Mouse (Mus musculus) T-cell, adult 66 days (primary cell): ENCODE measurements around the gene Gpx4. TPM values are rescaled to one million over a fixed set of nuclear protein-coding genes. Genes with fewer than 3 reads are reported as not detected.

ENCODE experiments used
- total RNA-seq, 2 experiments: library from RNA; stranded (reverse); gene quantifications; 3 replicates in 1 of 2; 4 replicates in 1 of 2; pipeline ENCODE4 v1.2.4; 2023

The Gpx4 gene
- total RNA-seq, result 100 to 1,000 TPM; 155 to 180 TPM

DNA sequence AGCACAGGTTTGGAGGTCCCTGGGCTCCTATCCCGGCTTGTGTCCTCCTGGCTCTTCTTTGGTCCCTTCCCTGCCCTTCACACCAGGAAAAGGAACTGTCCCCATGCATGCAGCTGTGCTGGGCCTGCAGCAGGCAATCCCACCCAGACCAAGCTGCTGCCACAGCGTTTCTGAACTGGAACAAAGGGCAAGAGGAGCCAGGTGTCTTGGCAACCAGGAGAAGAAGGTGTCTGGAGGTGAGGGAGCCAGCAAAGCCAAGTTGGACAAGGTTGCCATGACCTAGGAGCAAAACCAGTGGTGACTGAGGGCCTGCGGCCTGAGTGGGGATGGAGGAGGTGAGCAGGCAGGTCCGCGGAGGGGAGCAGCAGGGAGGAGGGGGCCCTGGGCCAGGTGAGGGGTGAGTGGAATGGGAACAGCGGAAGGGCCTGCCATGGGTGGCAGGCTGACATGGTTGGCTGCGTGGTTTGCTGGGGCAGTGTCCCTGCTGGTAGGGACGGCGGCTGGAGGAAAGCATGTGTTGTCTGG, at the start of gene Gpx4:
Gene Gpx4, plus strand, starts transcription at position 126 of the 525 bp plus-strand sequence.

DNA sequence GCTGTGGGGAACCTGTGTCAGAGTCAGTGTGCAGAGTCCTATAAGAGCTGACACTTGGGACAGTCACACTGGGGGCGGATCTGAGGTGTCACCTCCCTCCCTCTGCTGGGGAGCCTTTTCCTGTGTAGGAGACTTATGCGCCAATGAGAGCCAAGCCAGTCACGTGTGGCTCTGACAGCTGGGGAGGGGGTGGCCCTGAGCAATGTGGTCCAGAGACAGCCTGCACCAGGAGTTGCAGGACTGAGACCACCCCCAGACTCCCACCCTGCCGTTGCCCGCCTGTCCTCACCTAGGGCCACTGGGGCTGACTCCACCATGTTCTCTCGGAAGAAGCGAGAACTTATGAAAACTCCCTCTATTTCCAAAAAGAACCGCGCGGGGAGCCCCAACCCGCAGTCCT, 30.5 kb upstream of the Gpx4 start, which contains the start of gene Arhgap45:
Gene Arhgap45, plus strand, starts transcription at position 143 of the 400 bp plus-strand sequence.

DNA sequence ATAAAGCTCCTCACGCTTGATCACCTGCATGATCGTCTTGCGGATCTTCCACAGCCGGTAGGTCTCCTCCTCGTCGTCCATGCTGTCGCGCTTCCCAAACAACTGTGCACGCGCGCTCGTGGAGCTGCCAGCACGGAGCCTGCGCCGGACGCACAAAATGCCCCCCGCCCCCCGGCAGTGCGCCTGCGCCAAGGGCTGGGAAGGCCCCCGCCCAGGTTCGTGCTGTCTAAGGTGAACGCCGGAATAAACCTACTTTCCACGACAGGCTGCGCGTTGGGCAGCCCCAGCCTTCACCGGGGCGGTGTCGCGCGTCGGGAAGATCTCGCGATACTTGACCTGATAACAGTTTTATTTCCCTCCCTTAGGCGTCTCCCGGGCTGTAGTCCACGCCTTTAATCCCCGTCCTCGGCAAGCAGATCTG, 7.4 kb upstream of the Gpx4 start, which contains the start of gene Polr2e:
Gene Polr2e, minus strand, starts transcription at position 237 of the 421 bp plus-strand sequence.

DNA sequence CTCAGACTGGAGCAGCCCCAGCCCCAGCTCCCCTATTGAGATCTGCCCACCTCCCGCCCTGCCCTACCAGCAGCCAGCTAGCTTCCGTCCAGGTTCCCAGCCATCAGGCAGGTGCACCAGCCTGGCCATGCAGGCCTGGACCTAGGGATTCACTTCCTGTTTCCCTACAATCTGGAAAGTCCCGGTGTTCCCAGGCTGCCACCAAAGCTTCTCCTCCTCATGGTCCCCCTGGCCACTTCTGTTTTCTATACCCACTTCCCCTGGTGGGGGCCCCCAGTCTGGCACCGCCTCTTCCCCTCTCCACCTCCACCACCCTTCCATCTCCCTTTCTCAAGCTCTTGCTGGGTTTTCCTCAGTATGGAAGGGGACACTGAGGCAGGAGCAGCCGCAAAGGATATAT, 58.5 kb downstream of the Gpx4 start, which contains the start of gene Sbno2:
Gene Sbno2, minus strand, starts transcription at position 112 of the 400 bp plus-strand sequence.

Other genes with a start within 250 kb of the Gpx4 start
- gene Misp, start 226.2 kb upstream of the Gpx4 start, total RNA-seq, result not detected
- 100 to 1,000 TPM; 649 to 687 TPM for gene Ptbp1, start 192.7 kb upstream of the Gpx4 start, total RNA-seq
- gene Prtn3, start 172.7 kb upstream of the Gpx4 start, total RNA-seq, result not detected
- not detected for gene Plppr3, start 172.5 kb upstream of the Gpx4 start, total RNA-seq
- gene Elane, start 160.9 kb upstream of the Gpx4 start, total RNA-seq, result under 1 TPM in 1 of 2 experiments, not detected in 1; 0.58 TPM
- not detected for gene Cfd, start 156.3 kb upstream of the Gpx4 start, total RNA-seq
- 10 to 100 TPM; 62.1 to 71.7 TPM for gene Med16, start 138.2 kb upstream of the Gpx4 start, total RNA-seq
- not detected for gene Gm26602, start 136.3 kb upstream of the Gpx4 start, total RNA-seq
- 1 to 10 TPM in 1 of 2 experiments, under 1 TPM in 1; 0.98 to 1.2 TPM for gene Kiss1r, start 130.2 kb upstream of the Gpx4 start, total RNA-seq
- 100 to 1,000 TPM in 1 of 2 experiments, 10 to 100 TPM in 1; 99.7 to 103 TPM for gene R3hdm4, start 126.0 kb upstream of the Gpx4 start, total RNA-seq
- gene Arid3a, start 120.1 kb upstream of the Gpx4 start, total RNA-seq, result 10 to 100 TPM in 1 of 2 experiments, 1 to 10 TPM in 1; 9.3 to 12.5 TPM
- gene Wdr18, start 87.0 kb upstream of the Gpx4 start, total RNA-seq, result 10 to 100 TPM; 54.5 to 63.1 TPM
- under 1 TPM in 1 of 2 experiments, not detected in 1; 0.89 TPM for gene Grin3b, start 76.5 kb upstream of the Gpx4 start, total RNA-seq
- 100 to 1,000 TPM; 152 to 155 TPM for gene Tmem259, start 62.8 kb upstream of the Gpx4 start, total RNA-seq
- gene Cnn2, start 58.6 kb upstream of the Gpx4 start, total RNA-seq, result 100 to 1,000 TPM; 509 to 532 TPM
- 10 to 100 TPM; 75.4 to 82.6 TPM for gene Abca7, start 50.7 kb upstream of the Gpx4 start, total RNA-seq
- 100 to 1,000 TPM; 853 to 885 TPM for gene Arhgap45, start 30.5 kb upstream of the Gpx4 start, total RNA-seq
- gene Polr2e, start 7.4 kb upstream of the Gpx4 start, total RNA-seq, result 10 to 100 TPM; 71.1 to 85.2 TPM
- 10 to 100 TPM; 97.7 to 98.5 TPM for gene Sbno2, start 58.4 kb downstream of the Gpx4 start, total RNA-seq
- gene Stk11, start 68.6 kb downstream of the Gpx4 start, total RNA-seq, result 100 to 1,000 TPM; 136 to 156 TPM
- 100 to 1,000 TPM; 157 to 178 TPM for gene Atp5d, start 91.5 kb downstream of the Gpx4 start, total RNA-seq
- gene Cbarp, start 93.7 kb downstream of the Gpx4 start, total RNA-seq, result 10 to 100 TPM; 28.2 to 29.0 TPM
- 100 to 1,000 TPM; 102 to 113 TPM for gene Midn, start 101.1 kb downstream of the Gpx4 start, total RNA-seq
- 100 to 1,000 TPM; 113 to 134 TPM for gene Cirbp, start 118.8 kb downstream of the Gpx4 start, total RNA-seq
- gene 1600002K03Rik, start 125.8 kb downstream of the Gpx4 start, total RNA-seq, result 10 to 100 TPM; 15.1 to 16.3 TPM
- gene Efna2, start 132.3 kb downstream of the Gpx4 start, total RNA-seq, result under 1 TPM; 0.27 to 0.41 TPM
- 10 to 100 TPM; 76.1 to 76.3 TPM for gene Mum1, start 179.3 kb downstream of the Gpx4 start, total RNA-seq
- 100 to 1,000 TPM in 1 of 2 experiments, 10 to 100 TPM in 1; 99.2 to 104 TPM for gene Ndufs7, start 202.0 kb downstream of the Gpx4 start, total RNA-seq
- not detected for gene Gamt, start 213.8 kb downstream of the Gpx4 start, total RNA-seq
- gene Dazap1, start 214.3 kb downstream of the Gpx4 start, total RNA-seq, result 100 to 1,000 TPM; 175 to 182 TPM
- gene Rps15, start 245.3 kb downstream of the Gpx4 start, total RNA-seq, result 1,000 to 10,000 TPM; 3,585 to 3,724 TPM
- gene Apc2, start 248.8 kb downstream of the Gpx4 start, total RNA-seq, result 1 to 10 TPM in 1 of 2 experiments, under 1 TPM in 1; 0.09 to 1.0 TPM